Mouse (Mus musculus) limb, embryonic 11.5 days (tissue): ENCODE data around the gene Psmc2. TPM values are rescaled to one million over a fixed set of nuclear protein-coding genes. Genes with fewer than 3 reads are reported as not detected.

Source experiments
- polyA plus RNA-seq: library from polyadenylated mRNA; unstranded; fragments of >200 nt; fragmentation: Nextera tagmentation; extraction: Ambion mirVana; gene quantifications from 2 replicates; pipeline ENCODE4 v1.2.1, GENCODE M21; 2014

Gene Psmc2
- polyA plus RNA-seq, 1 experiment from 2014 or later = 231 TPM

Other genes starting within 250 kb of the Psmc2 start
- 32.4 and 34.3 TPM in 2 replicates for gene Lrrc17, start 241.7 kb upstream of the Psmc2 start, polyA plus RNA-seq
- 0.12 TPM in 1 of 2 replicates, not detected in the other for gene Fbxl13, start 139.6 kb upstream of the Psmc2 start, polyA plus RNA-seq
- 75.3 and 91.9 TPM in 2 replicates for gene Armc10, start 139.5 kb upstream of the Psmc2 start, polyA plus RNA-seq
- 4.5 and 5.0 TPM in 2 replicates for gene Napepld, start 83.9 kb upstream of the Psmc2 start, polyA plus RNA-seq
- gene Pmpcb, start 48.1 kb upstream of the Psmc2 start, polyA plus RNA-seq = 96.9 and 106 TPM in 2 replicates
- 93.4 and 95.6 TPM in 2 replicates for gene Dnajc2, start within 50 bp of the Psmc2 start, polyA plus RNA-seq
- gene Slc26a5, start 80.3 kb downstream of the Psmc2 start, polyA plus RNA-seq = 0.06 and 0.45 TPM in 2 replicates